Mouse (Mus musculus) forebrain, embryonic 13.5 days (tissue): ENCODE results near the gene Krt20. TPM values are rescaled to one million over a fixed set of nuclear protein-coding genes. Genes with fewer than 3 reads are reported as not detected.

ENCODE experiments used
- ATAC-seq: fragments of 200-750 bp; cut with Nextera tagmentation; 2 replicates; pipeline ENCODE4 v1.8.0; 2017
- H3K27ac ChIP-seq: fragments of 300-500 bp; sonication (generic); 2 replicates; pipeline ENCODE4 v1.5.1; 2015; ENCODE audit warnings: inconsistent platforms, mild to moderate bottlenecking, moderate library complexity
- H3K27me3 ChIP-seq: fragments of 300-500 bp; sonication (generic); 2 replicates; pipeline ENCODE4 v1.6.1; 2015; ENCODE audit warnings: mild to moderate bottlenecking, inconsistent platforms
- H3K36me3 ChIP-seq: fragments of 300-500 bp; sonication (generic); 2 replicates; pipeline ENCODE4 v1.6.1; 2015; ENCODE audit warnings: mild to moderate bottlenecking, inconsistent platforms; ENCODE audit not compliant: poor library complexity, severe bottlenecking
- H3K4me1 ChIP-seq: fragments of 300-500 bp; sonication (generic); 2 replicates; pipeline ENCODE4 v1.6.1; 2015; ENCODE audit warnings: inconsistent platforms
- H3K4me2 ChIP-seq: fragments of 300-500 bp; sonication (generic); 2 replicates; pipeline ENCODE4 v1.6.1; 2015; ENCODE audit warnings: inconsistent platforms, mild to moderate bottlenecking, moderate library complexity
- H3K4me3 ChIP-seq: fragments of 300-500 bp; sonication (generic); 2 replicates; pipeline ENCODE4 v1.5.1; 2015; ENCODE audit warnings: mild to moderate bottlenecking, inconsistent platforms
- H3K9ac ChIP-seq: fragments of 300-500 bp; sonication (generic); 2 replicates; pipeline ENCODE4 v1.6.1; 2015; ENCODE audit warnings: mild to moderate bottlenecking, inconsistent platforms
- H3K9me3 ChIP-seq: fragments of 300-500 bp; sonication (generic); replicated peaks from 2 replicates; pipeline ENCODE4 v1.6.1; 2016; ENCODE audit warnings: inconsistent platforms
- WGBS: fragments of 180-500 bp; shearing (Covaris S2); methylation state at CpG from one replicate; pipeline ENCODE4 v1.1.7; 2015; 5-methylcytosine and 5-hydroxymethylcytosine counted together
- polyA plus RNA-seq: library from polyadenylated mRNA; unstranded; fragments of >200 nt; fragmentation: Nextera tagmentation; extraction: Ambion mirVana; gene quantifications from 2 replicates; pipeline ENCODE4 v1.2.1, GENCODE M21; 2015

Krt20 gene
- polyA plus RNA-seq = 0.11 TPM in 1 of 2 replicates, not detected in the other

- H3K27me3 ChIP-seq = no peaks in the 10 kb centered on the region
- no peak within 1 kb of the TSS for H3K4me3 ChIP-seq
- no peak within 1 kb of the TSS for H3K4me2 ChIP-seq
- 73% methylated on average over 10 of the region's 10 CpGs for WGBS
- no peak within 1 kb of the TSS for H3K27ac ChIP-seq
- no peaks in the 10 kb centered on the region for H3K4me1 ChIP-seq
- no peak for ATAC-seq
- no peak within 1 kb of the TSS for H3K9ac ChIP-seq
- H3K36me3 ChIP-seq = no peaks in the 10 kb centered on the region
- H3K9me3 ChIP-seq = no peaks in the 10 kb centered on the region
These were observed at the start of gene Krt20 for GRCm38 (mm10) chr11:99437972-99438371. Krt20 (minus strand) TSS chr11:99438150.

GRCm38 (mm10) chr11:99474981-99475380, 37.0 kb upstream of the Krt20 start:
- ATAC-seq = no peak
- H3K36me3 ChIP-seq = no peaks in the 10 kb centered on the region
- no peaks in the 10 kb centered on the region for H3K9me3 ChIP-seq

DNA sequence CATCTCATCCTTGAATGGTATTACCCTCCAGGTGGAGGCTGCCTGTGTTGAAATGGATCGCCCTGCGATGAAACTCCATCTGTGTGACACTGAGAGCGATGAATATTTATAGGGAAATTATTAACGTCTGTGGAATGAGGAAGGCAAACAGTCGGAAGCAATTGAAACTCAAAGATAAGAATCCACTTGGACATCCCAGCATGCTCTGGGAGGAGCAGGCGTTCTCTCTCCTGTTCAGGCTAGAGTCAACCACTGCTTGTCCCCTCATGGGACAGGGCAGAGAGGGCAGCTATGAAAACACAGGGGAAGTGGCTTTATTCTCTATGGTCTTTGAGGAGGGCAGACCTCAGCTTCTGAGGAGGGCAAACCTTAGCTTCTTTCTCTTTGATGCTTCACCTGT, 35.5 kb upstream of the Krt20 start:
- H3K4me3 ChIP-seq = no peak overlapping the region
- ATAC-seq = no peak
- WGBS = 76% methylated on average over 6 of the region's 6 CpGs

More at GRCm38 (mm10) chr11:99474981-99475380, 37.0 kb upstream of the Krt20 start:
- no peak overlapping the region for H3K9ac ChIP-seq
- no peaks in the 10 kb centered on the region for H3K27me3 ChIP-seq
- H3K4me3 ChIP-seq = no peak overlapping the region
- H3K4me1 ChIP-seq = no peaks in the 10 kb centered on the region
- WGBS = 88% methylated on average over 3 of the region's 3 CpGs
- no peak overlapping the region for H3K4me2 ChIP-seq
- no peak overlapping the region for H3K27ac ChIP-seq

GRCm38 (mm10) chr11:99472405-99472804, 34.5 kb upstream of the Krt20 start:
- H3K27me3 ChIP-seq = no peaks in the 10 kb centered on the region
- no peak overlapping the region for H3K4me2 ChIP-seq
- no peaks in the 10 kb centered on the region for H3K4me1 ChIP-seq
- WGBS = 83% methylated on average over 4 of the region's 4 CpGs
- no peak for ATAC-seq
- H3K9me3 ChIP-seq = no peaks in the 10 kb centered on the region
- H3K9ac ChIP-seq = no peak overlapping the region
- H3K4me3 ChIP-seq = no peak overlapping the region
- no peaks in the 10 kb centered on the region for H3K36me3 ChIP-seq
- no peak overlapping the region for H3K27ac ChIP-seq

More for the DNA sequence above, 35.5 kb upstream of the Krt20 start:
- H3K9ac ChIP-seq = no peak overlapping the region
- H3K4me1 ChIP-seq = no peaks in the 10 kb centered on the region
- H3K36me3 ChIP-seq = no peaks in the 10 kb centered on the region
- no peaks in the 10 kb centered on the region for H3K27me3 ChIP-seq
- H3K4me2 ChIP-seq = no peak overlapping the region
- no peak overlapping the region for H3K27ac ChIP-seq
- no peaks in the 10 kb centered on the region for H3K9me3 ChIP-seq

GRCm38 (mm10) chr11:99471946-99472345, 34.0 kb upstream of the Krt20 start:
- no peaks in the 10 kb centered on the region for H3K36me3 ChIP-seq
- WGBS = 93% methylated on average over 6 of the region's 6 CpGs
- no peaks in the 10 kb centered on the region for H3K9me3 ChIP-seq
- no peak overlapping the region for H3K9ac ChIP-seq
- no peak overlapping the region for H3K4me2 ChIP-seq
- H3K4me3 ChIP-seq = no peak overlapping the region
- H3K27me3 ChIP-seq = no peaks in the 10 kb centered on the region
- H3K27ac ChIP-seq = no peak overlapping the region
- H3K4me1 ChIP-seq = no peaks in the 10 kb centered on the region
- ATAC-seq = no peak

- no peak overlapping the region for H3K4me3 ChIP-seq
- H3K4me1 ChIP-seq = no peaks in the 10 kb centered on the region
- no peak overlapping the region for H3K9ac ChIP-seq
- H3K27me3 ChIP-seq = no peaks in the 10 kb centered on the region
- H3K4me2 ChIP-seq = no peak overlapping the region
- 91% methylated on average over 4 of the region's 4 CpGs for WGBS
- ATAC-seq = no peak
- no peaks in the 10 kb centered on the region for H3K9me3 ChIP-seq
- no peaks in the 10 kb centered on the region for H3K36me3 ChIP-seq
- H3K27ac ChIP-seq = no peak overlapping the region
These were observed 31.3 kb upstream of the Krt20 start for GRCm38 (mm10) chr11:99469228-99469627.

DNA sequence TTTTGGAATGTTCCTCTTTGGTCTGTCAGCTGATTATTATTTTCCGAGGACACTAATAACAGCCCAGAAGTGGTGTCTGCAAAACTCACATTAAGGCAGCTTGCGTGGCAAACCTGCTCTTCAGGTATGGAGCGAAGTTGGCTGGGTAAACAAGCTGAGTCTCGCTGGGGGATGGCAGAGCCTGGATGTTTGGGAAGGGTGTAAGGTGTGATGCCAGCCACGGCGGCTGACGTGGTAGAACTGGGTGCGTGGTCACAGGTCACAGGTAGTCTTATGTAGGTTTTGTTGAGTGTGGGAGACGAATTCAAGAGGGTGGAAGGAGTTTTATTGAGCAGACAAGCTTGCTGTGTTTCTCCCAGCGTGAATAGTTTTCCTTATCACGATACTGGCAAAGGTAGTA, 30.6 kb upstream of the Krt20 start:
- ATAC-seq = no peak
- Histone ChIP-seq H3K27ac (no peak overlapping the region), H3K9ac (no peak overlapping the region), H3K4me2 (no peak overlapping the region), H3K4me3 (no peak overlapping the region), H3K9me3 (no peaks in the 10 kb centered on the region), H3K4me1 (no peaks in the 10 kb centered on the region), H3K27me3 (no peaks in the 10 kb centered on the region; the same call in 1 of the 2 replicates), H3K36me3 (no peaks in the 10 kb centered on the region)
- 87% methylated on average over 11 of the region's 11 CpGs for WGBS

DNA sequence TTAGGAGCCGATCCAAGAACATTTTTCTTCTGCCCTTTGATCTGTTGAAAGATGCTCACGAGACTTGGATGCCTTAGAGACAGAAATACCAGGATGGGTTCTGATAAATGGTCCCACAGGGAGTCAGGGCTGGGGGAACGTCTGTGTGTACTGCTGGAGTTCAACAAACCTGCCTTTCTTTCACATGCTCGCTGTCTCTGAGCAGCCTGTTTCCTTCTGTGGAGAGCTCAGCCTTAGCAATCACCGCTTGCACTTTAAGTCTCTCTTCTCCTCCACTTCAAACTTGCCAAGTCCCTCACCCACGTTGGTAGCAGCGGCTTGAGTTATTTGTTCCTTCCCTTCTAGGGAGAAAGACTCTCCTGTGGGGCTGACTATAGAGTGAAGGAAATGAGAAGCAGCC, 28.4 kb upstream of the Krt20 start:
- peak overlapping the region; percentile 2; the same call in 1 of the 2 replicates for H3K9ac ChIP-seq
- H3K27ac ChIP-seq = no peak overlapping the region
- H3K36me3 ChIP-seq = no peaks in the 10 kb centered on the region
- 52% methylated on average over 7 of the region's 7 CpGs for WGBS
- H3K27me3 ChIP-seq = peaks cover 5% of the 10 kb centered on the region
- H3K9me3 ChIP-seq = no peaks in the 10 kb centered on the region
- no peak overlapping the region for H3K4me2 ChIP-seq
- H3K4me1 ChIP-seq = no peaks in the 10 kb centered on the region
- ATAC-seq = no peak
- no peak overlapping the region for H3K4me3 ChIP-seq

GRCm38 (mm10) chr11:99464836-99465235, 26.9 kb upstream of the Krt20 start:
- Histone ChIP-seq H3K27ac (no peak overlapping the region), H3K36me3 (no peaks in the 10 kb centered on the region), H3K27me3 (peaks cover 5% of the 10 kb centered on the region), H3K4me1 (no peaks in the 10 kb centered on the region), H3K4me3 (no peak overlapping the region), H3K9ac (no peak overlapping the region), H3K9me3 (no peaks in the 10 kb centered on the region), H3K4me2 (no peak overlapping the region)
- WGBS = 5% methylated on average over 5 of the region's 5 CpGs
- ATAC-seq = 0 out of 2 replicates have a peak, but pooled peaks have one; percentile 27

GRCm38 (mm10) chr11:99463155-99463554, 25.2 kb upstream of the Krt20 start:
- Histone ChIP-seq H3K9ac (no peak overlapping the region), H3K36me3 (no peaks in the 10 kb centered on the region)
- WGBS = 13% methylated on average over 8 of the region's 8 CpGs

DNA sequence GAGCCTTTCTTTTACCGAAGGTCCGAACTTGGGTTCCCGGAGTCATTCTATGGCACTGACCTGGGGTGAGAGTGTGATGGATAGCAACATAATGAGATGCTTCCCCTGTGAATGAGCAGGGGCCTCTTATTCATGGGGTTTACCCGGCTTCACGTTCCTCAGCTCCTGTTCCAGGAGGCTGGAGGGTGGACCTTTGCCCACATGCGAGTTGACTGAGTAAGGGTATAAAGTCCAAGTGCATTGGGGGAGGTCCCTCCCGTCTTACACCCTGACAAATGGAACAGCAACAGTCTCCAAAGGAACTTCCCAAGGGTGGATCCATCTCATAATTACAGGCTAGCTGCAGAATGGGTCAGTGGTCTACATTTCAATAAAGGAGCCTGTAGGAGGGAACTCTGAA, 23.8 kb upstream of the Krt20 start:
- no peaks in the 10 kb centered on the region for H3K4me1 ChIP-seq
- WGBS = 71% methylated on average over 7 of the region's 7 CpGs
- H3K9me3 ChIP-seq = no peaks in the 10 kb centered on the region
- no peak for ATAC-seq
- H3K27ac ChIP-seq = no peak overlapping the region
- no peaks in the 10 kb centered on the region for H3K36me3 ChIP-seq
- peaks cover 5% of the 10 kb centered on the region for H3K27me3 ChIP-seq
- H3K9ac ChIP-seq = no peak overlapping the region
- H3K4me2 ChIP-seq = no peak overlapping the region
- H3K4me3 ChIP-seq = no peak overlapping the region

More at GRCm38 (mm10) chr11:99463155-99463554, 25.2 kb upstream of the Krt20 start:
- H3K4me2 ChIP-seq = no peak overlapping the region
- H3K9me3 ChIP-seq = no peaks in the 10 kb centered on the region
- no peak overlapping the region for H3K4me3 ChIP-seq
- no peak overlapping the region for H3K27ac ChIP-seq
- peaks cover 5% of the 10 kb centered on the region for H3K27me3 ChIP-seq
- H3K4me1 ChIP-seq = no peaks in the 10 kb centered on the region
- 0 out of 2 replicates have a peak, but pooled peaks have one; percentile 16 for ATAC-seq

DNA sequence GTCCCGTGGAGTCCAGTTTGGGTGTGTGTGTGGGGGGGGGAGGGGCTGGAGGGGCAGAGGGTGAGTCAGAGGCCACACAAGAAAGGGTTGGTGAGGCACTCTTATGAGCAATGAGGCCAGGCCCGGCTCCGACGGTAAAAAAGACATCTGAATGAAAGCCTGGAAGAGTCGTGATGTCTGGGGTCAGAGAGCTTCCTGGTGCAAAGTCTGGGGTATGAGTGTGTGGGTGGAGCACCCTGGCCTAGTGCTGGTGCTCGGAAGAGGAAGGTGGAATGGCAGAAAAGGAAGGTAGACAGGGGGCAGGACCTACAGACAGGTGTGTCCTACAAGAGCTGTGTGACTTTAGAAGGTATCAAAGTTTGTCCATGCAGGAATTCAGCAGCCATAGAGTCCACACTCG, 20.9 kb upstream of the Krt20 start:
- Histone ChIP-seq H3K9me3 (no peaks in the 10 kb centered on the region), H3K27ac (no peak overlapping the region), H3K4me3 (no peak overlapping the region), H3K4me1 (no peaks in the 10 kb centered on the region), H3K9ac (no peak overlapping the region), H3K4me2 (no peak overlapping the region), H3K27me3 (peaks cover 5% of the 10 kb centered on the region), H3K36me3 (no peaks in the 10 kb centered on the region)
- 75% methylated on average over 7 of the region's 7 CpGs for WGBS
- no peak for ATAC-seq

DNA sequence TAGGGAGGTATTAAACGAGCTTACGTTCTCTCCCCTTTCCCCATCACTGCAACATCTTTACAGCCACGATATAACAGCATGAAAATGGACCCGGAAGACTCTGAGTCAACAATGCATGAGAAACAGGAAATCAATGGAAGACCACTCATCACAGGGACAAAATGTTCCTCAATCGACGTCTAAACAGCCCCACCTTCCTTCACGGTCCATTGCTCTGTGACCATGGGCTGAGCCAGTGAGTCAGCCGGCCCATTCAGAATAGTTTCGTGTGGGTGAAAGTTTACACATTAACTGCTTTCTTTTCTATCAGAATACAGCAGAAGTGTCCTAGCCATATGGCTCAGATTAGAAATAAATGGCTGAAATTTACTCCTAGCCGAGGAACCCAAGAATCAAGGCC, 16.8 kb upstream of the Krt20 start:
- Histone ChIP-seq H3K4me3 (no peak overlapping the region), H3K27me3 (no peaks in the 10 kb centered on the region), H3K27ac (no peak overlapping the region), H3K4me1 (no peaks in the 10 kb centered on the region), H3K9me3 (no peaks in the 10 kb centered on the region), H3K36me3 (no peaks in the 10 kb centered on the region), H3K9ac (no peak overlapping the region), H3K4me2 (no peak overlapping the region)
- WGBS = 63% methylated on average over 10 of the region's 10 CpGs
- ATAC-seq = no peak
